Mouse (Mus musculus) hindbrain, embryonic 13.5 days (tissue): Measurements from ENCODE around the gene Nek4. TPM values are rescaled to one million over a fixed set of nuclear protein-coding genes. Genes with fewer than 3 reads are reported as not detected.

Experiments
- ATAC-seq: fragments of 200-750 bp; cut with Nextera tagmentation; 2 replicates; pipeline ENCODE4 v1.8.0; 2017; ENCODE audit warnings: moderate TSS enrichment; ENCODE audit not compliant: low FRiP score
- H3K27ac ChIP-seq: fragments of 300-500 bp; sonication (generic); 2 replicates; pipeline ENCODE4 v1.5.1; 2015; ENCODE audit warnings: inconsistent platforms, mild to moderate bottlenecking, moderate library complexity
- H3K27me3 ChIP-seq: fragments of 300-500 bp; sonication (generic); 2 replicates; pipeline ENCODE4 v1.6.1; 2015; ENCODE audit warnings: mild to moderate bottlenecking, inconsistent platforms
- H3K36me3 ChIP-seq: fragments of 300-500 bp; sonication (generic); 2 replicates; pipeline ENCODE4 v1.6.1; 2015; ENCODE audit warnings: mild to moderate bottlenecking, inconsistent platforms
- H3K4me1 ChIP-seq: fragments of 300-500 bp; sonication (generic); replicated peaks from 2 replicates; pipeline ENCODE4 v1.6.1; 2015; ENCODE audit warnings: inconsistent platforms
- H3K4me2 ChIP-seq: fragments of 300-500 bp; sonication (generic); 2 replicates; pipeline ENCODE4 v1.6.1; 2015; ENCODE audit warnings: inconsistent platforms, mild to moderate bottlenecking, moderate library complexity
- H3K4me3 ChIP-seq: fragments of 300-500 bp; sonication (generic); 2 replicates; pipeline ENCODE4 v1.5.1; 2015; ENCODE audit warnings: mild to moderate bottlenecking, inconsistent platforms
- H3K9ac ChIP-seq: fragments of 300-500 bp; sonication (generic); 2 replicates; pipeline ENCODE4 v1.6.1; 2015; ENCODE audit warnings: mild to moderate bottlenecking, inconsistent platforms
- H3K9me3 ChIP-seq: fragments of 300-500 bp; sonication (generic); 2 replicates; pipeline ENCODE4 v1.6.1; 2016; ENCODE audit warnings: inconsistent platforms
- WGBS: fragments of 180-500 bp; shearing (Covaris S2); methylation state at CpG from one replicate; pipeline ENCODE4 v1.1.7; 2015; 5-methylcytosine and 5-hydroxymethylcytosine counted together
- polyA plus RNA-seq: library from polyadenylated mRNA; unstranded; fragments of >200 nt; fragmentation: Nextera tagmentation; extraction: Ambion mirVana; gene quantifications from 2 replicates; pipeline ENCODE4 v1.2.1, GENCODE M21; 2015

Nek4 gene
- polyA plus RNA-seq, 1 experiment from 2014 or later: 19.2 TPM

DNA sequence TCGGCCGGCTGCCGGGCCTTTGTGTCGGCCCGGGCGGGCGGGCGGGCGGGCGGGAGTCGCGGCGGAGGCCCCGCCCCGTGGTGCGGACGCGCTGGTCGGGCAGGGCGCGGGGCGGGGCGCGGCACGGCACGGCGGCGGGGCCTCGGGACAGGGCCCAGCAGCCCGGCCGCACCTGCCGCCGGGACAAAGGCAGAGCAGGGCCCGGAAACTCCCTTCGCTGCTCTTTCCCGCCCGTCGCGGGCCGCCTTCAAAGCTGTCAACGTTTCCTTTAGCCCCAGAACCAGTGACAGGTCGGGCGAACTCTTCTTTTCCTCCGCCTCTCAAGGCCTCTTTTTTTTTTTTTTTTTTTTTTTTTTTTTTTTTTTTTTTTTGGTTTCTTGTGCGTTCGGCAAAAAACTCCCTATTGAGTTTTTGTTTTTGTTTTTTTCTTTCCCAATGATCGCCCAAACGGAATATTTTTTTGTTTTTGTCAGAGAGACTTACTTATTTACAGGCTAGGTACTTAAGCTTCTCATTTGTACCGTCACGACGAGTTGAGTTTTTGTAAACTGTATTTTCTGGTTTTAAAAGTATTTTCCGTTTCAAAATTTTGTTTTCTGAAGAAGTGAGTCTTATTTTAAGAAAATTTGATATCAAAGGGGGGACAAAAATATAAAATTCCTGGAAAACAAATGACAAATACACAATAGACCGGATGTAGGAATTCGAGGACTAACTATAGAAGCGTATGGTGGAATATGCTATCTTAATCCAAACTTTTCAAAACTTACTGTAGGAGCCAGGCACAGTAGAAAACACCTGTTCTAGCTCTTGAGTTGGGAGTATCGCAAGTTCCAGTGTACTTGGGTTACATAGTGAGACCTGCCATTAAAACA lies 68.4 kb downstream of the Nek4 start:
- WGBS: 8% methylated on average over 31 of the region's 56 CpGs

DNA sequence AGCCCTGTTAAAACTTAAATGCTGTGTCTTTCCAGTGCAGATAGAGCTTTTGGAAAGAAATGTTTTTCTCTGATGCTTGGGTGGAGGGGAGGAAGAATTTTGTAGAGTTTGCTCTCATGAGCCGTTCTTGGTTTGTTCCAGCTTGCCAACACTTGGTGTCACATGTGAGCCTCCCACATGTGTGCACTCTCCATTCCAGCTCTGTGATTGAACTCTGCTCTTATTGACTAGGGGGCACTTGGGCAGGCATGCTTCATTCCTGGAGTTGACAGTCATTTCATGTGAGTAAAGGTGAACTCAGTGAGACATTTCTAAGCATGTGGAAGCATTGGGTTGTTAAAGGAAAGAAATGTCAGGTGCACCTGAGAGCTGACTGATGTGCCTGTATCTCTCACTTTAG lies 71.4 kb downstream of the Nek4 start:
- H3K27ac ChIP-seq: no peak overlapping the region
- ATAC-seq: no peak
- H3K27me3 ChIP-seq: no peaks in the 10 kb centered on the region
- peaks cover 33% of the 10 kb centered on the region for H3K4me1 ChIP-seq
- peaks cover 44% of the 10 kb centered on the region for H3K36me3 ChIP-seq
- 0 out of 2 replicates have a peak overlapping the region, but pooled peaks have one; percentile 24 for H3K9ac ChIP-seq
- WGBS: 58% methylated on average over 1 of the region's 1 CpGs
- no peak overlapping the region for H3K4me3 ChIP-seq
- H3K4me2 ChIP-seq: no peak overlapping the region
- no peaks in the 10 kb centered on the region for H3K9me3 ChIP-seq

More for the DNA sequence above, 68.4 kb downstream of the Nek4 start:
- H3K4me1 ChIP-seq: peaks cover 39% of the 10 kb centered on the region
- peak overlapping the region; percentile 78 for H3K4me3 ChIP-seq
- peak overlapping the region; percentile 63 for H3K4me2 ChIP-seq
- ATAC-seq: peak; percentile 95
- H3K9ac ChIP-seq: peak overlapping the region; percentile 91
- H3K27ac ChIP-seq: peak overlapping the region; percentile 99
- no peaks in the 10 kb centered on the region for H3K9me3 ChIP-seq
- no peaks in the 10 kb centered on the region for H3K27me3 ChIP-seq
- H3K36me3 ChIP-seq: peaks cover 43% of the 10 kb centered on the region

DNA sequence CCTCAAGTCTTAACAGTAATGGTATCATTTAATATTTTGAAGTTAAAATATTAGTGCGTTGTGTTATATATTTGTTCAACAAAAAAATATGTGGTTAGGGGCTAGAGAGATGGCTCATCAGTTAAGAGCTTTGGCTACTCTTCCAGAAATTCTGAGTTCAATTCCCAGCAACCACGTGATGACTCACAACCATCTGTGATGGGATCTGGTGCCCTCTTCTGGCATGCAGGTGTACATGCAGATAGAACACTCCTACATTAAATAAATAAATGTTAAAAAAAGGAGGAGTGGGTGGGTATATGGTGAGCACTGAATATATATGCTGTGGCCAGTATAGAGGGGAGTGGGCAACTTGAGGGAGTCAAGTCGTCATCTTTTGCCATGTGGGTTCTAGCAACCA lies 74.6 kb downstream of the Nek4 start:
- WGBS: 83% methylated on average over 3 of the region's 3 CpGs
- no peak for ATAC-seq
- peaks cover 67% of the 10 kb centered on the region for H3K36me3 ChIP-seq

More for the DNA sequence above, 74.6 kb downstream of the Nek4 start:
- Histone ChIP-seq H3K4me2 (no peak overlapping the region), H3K9ac (no peak overlapping the region), H3K4me3 (no peak overlapping the region), H3K27ac (no peak overlapping the region), H3K9me3 (no peaks in the 10 kb centered on the region), H3K4me1 (peaks cover 13% of the 10 kb centered on the region), H3K27me3 (no peaks in the 10 kb centered on the region)

Other genes starting within 250 kb of the Nek4 start
- gene Sfmbt1, start 236.5 kb upstream of the Nek4 start, polyA plus RNA-seq: 17.6 and 19.1 TPM in 2 replicates
- gene Tmem110, start 125.8 kb upstream of the Nek4 start, polyA plus RNA-seq: 20.6 and 22.6 TPM in 2 replicates
- gene Mustn1, start 72.2 kb upstream of the Nek4 start, polyA plus RNA-seq: 0.97 and 1.00 TPM in 2 replicates
- not detected in 2 replicates for gene Itih4, start 64.9 kb upstream of the Nek4 start, polyA plus RNA-seq
- 1.0 and 1.3 TPM in 2 replicates for gene Itih3, start 27.6 kb upstream of the Nek4 start, polyA plus RNA-seq
- not detected in 2 replicates for gene Itih1, start 8.1 kb upstream of the Nek4 start, polyA plus RNA-seq
- 62.8 and 66.7 TPM in 2 replicates for gene Glt8d1, start 50.0 kb downstream of the Nek4 start, polyA plus RNA-seq
- gene Spcs1, start 50.3 kb downstream of the Nek4 start, polyA plus RNA-seq: 322 and 337 TPM in 2 replicates
- 146 and 151 TPM in 2 replicates for gene Pbrm1, start 67.8 kb downstream of the Nek4 start, polyA plus RNA-seq
- gene Gnl3, start 67.8 kb downstream of the Nek4 start, polyA plus RNA-seq: 52.8 and 52.9 TPM in 2 replicates
- gene Smim4, start 177.6 kb downstream of the Nek4 start, polyA plus RNA-seq: 83.1 and 83.2 TPM in 2 replicates
- gene Nt5dc2, start 179.7 kb downstream of the Nek4 start, polyA plus RNA-seq: 273 and 282 TPM in 2 replicates
- gene Stab1, start 217.3 kb downstream of the Nek4 start, polyA plus RNA-seq: 24.8 and 25.2 TPM in 2 replicates